Mouse (Mus musculus) cerebellum, adult 2 months (tissue): ENCODE results near the gene Afdn.

Source experiments
- CTCF ChIP-seq: fragments of 200-500 bp; IDR thresholded peaks from 2 replicates; pipeline ENCODE4 v1.5.1; 2011; ENCODE audit warnings: low read depth, mild to moderate bottlenecking, control low read depth, low read length, moderate library complexity, borderline replicate concordance; ENCODE audit not compliant: insufficient read depth
- POLR2A ChIP-seq: fragments of 200-500 bp; IDR thresholded peaks from 2 replicates; pipeline ENCODE4 v1.6.1; 2011; ENCODE audit warnings: low read length, control low read depth, borderline replicate concordance; ENCODE audit not compliant: insufficient read depth

- TF ChIP-seq CTCF (no peak), POLR2A (no peak)
Observed at GRCm38 (mm10) chr17:13819342-13819741, 59.0 kb downstream of the Afdn start.
